Mouse (Mus musculus): Measurements from ENCODE around the gene Cbfa2t3. TPM values are rescaled to one million over a fixed set of nuclear protein-coding genes. Genes with fewer than 3 reads are reported as not detected.
A peak's percentile ranks its signal among the peaks of the same experiment; 100 is the strongest.

The Cbfa2t3 gene
- 22.4 and 27.7 TPM in 2 replicates for polyA plus RNA-seq (2014; fragmentation: Nextera tagmentation; extraction: Ambion mirVana)

DNA sequence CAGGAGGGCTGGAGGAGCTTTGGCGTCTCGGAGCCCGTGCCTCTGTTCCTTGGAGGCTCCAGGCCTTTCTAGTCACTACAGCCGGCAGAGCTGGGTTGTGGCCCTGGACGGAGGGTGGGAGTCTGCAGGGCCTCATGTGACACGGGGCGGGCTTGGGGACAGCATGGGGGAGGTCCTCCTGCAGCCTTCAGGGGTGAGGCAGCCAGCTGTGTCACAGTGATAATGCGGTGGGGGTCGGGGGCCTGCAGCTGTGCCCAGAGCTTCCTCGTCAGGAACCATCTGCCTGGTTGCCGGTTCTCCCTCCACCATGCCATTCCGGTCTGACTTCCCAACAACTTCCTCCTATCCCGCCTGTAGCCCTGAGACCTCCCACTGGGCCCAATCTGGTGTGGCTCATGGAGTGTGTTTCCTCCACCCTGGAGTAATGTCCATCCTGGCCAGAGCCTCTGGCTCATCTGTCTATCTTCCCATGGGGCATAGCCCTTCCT is at the start of gene Cbfa2t3:
Cbfa2t3 (minus strand) TSS at position 105 of the 488 bp plus-strand sequence.
- Histone ChIP-seq H3K27ac (no peak within 1 kb of the TSS), H3K4me2 (replicated peaks) (no peak within 1 kb of the TSS), H3K9ac (no peak within 1 kb of the TSS), H3K27me3 (ENCODE audit: control insufficient read depth, insufficient read depth, low read length) (no peaks in the 10 kb centered on the region), H3K4me3 (replicated peaks; ENCODE audit: low read length) (no peak within 1 kb of the TSS), H3K4me1 (replicated peaks; ENCODE audit: control insufficient read depth, insufficient read depth, low read length) (no peaks in the 10 kb centered on the region), H3K36me3 (replicated peaks; ENCODE audit: control insufficient read depth, insufficient read depth) (no peaks in the 10 kb centered on the region), H3K9me3 (ENCODE audit: control insufficient read depth, low read length) (no peaks in the 10 kb centered on the region)
- WGBS, result 46% methylated on average over 13 of the region's 13 CpGs
- ATAC-seq (ENCODE audit: low FRiP score) (no peak), DNase-seq (ENCODE audit: low spot score) (no peak)

DNA sequence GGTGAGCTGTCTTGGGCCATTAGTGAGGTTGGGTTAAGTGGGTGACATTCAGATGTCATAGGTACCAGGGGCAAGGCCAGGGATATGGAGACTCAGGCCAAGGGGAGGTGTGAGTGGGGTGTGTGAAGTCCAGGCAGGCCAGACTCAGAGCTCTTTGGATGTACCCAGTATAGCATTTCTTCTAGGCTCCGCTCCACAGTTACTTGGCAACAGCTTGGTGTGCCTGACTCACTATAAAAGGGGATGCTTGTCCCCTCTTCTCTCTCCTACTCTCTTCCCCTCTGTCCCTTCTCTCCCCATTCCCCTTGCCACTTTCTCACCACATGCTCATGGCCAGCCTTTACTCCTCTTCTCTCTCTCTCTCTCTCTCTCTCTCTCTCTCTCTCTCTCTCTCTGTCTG is 48.9 kb upstream of the Cbfa2t3 start:
- peak overlapping the region; percentile 98 for H3K27ac ChIP-seq
- WGBS, result 79% methylated on average over 1 of the region's 1 CpGs

GRCm38 (mm10) chr8:122746439-122746838 is 47.5 kb upstream of the Cbfa2t3 start:
- DNase-seq (ENCODE audit: low spot score) (no peak), ATAC-seq (ENCODE audit: low FRiP score) (no peak)
- Histone ChIP-seq H3K4me2 (replicated peaks) (peak overlapping the region; percentile 43), H3K9me3 (ENCODE audit: control insufficient read depth, low read length) (no peaks in the 10 kb centered on the region), H3K27me3 (ENCODE audit: control insufficient read depth, insufficient read depth, low read length) (no peaks in the 10 kb centered on the region), H3K9ac (0 out of 2 replicates have a peak overlapping the region, but pooled peaks have one; percentile 43), H3K27ac (peak overlapping the region; percentile 98), H3K4me1 (replicated peaks; ENCODE audit: control insufficient read depth, insufficient read depth, low read length) (peaks cover 87% of the 10 kb centered on the region), H3K36me3 (replicated peaks; ENCODE audit: control insufficient read depth, insufficient read depth) (no peaks in the 10 kb centered on the region), H3K4me3 (replicated peaks; ENCODE audit: low read length) (no peak overlapping the region)
- 22% methylated on average over 7 of the region's 7 CpGs for WGBS

More for the DNA sequence above, 48.9 kb upstream of the Cbfa2t3 start:
- no peaks in the 10 kb centered on the region for H3K36me3 ChIP-seq (replicated peaks; ENCODE audit: control insufficient read depth, insufficient read depth)
- H3K4me2 ChIP-seq (replicated peaks), result no peak overlapping the region
- DNase-seq (ENCODE audit: low spot score) (no peak), ATAC-seq (ENCODE audit: low FRiP score) (no peak)
- peaks cover 79% of the 10 kb centered on the region for H3K4me1 ChIP-seq (replicated peaks; ENCODE audit: control insufficient read depth, insufficient read depth, low read length)
- no peak overlapping the region for H3K9ac ChIP-seq
- no peaks in the 10 kb centered on the region for H3K9me3 ChIP-seq (ENCODE audit: control insufficient read depth, low read length)
- no peak overlapping the region for H3K4me3 ChIP-seq (replicated peaks; ENCODE audit: low read length)
- no peaks in the 10 kb centered on the region for H3K27me3 ChIP-seq (ENCODE audit: control insufficient read depth, insufficient read depth, low read length)

DNA sequence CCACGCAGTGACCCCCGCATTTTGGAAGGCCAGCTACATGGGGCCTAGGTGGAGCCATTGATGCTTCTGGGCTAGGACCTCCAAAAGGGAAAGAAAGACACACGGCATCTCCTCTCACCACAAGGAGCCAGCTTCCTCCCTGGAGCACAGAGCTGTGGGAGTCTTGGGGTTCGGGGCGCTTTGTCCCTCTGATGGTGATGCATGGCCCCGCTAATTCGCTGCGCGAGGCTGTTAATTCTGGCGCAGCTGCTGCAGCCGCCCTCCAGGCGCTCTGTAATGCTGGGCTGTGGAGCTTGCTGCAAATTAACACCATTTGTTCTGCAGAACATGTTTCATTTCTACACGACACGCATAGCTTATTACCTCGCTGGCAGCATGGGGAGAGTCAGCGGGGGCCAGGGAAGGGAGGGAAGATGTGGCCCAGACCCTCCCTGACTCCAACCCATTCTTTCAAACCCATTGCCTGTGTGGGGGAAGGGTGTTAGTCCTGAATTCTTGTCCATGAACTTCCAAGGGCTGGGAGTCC is 46.9 kb upstream of the Cbfa2t3 start:
- Histone ChIP-seq H3K4me1 (replicated peaks; ENCODE audit: control insufficient read depth, insufficient read depth, low read length) (peaks cover 81% of the 10 kb centered on the region), H3K9ac (peak overlapping the region; percentile 43), H3K4me2 (replicated peaks) (peak overlapping the region; percentile 43), H3K27ac (peak overlapping the region; percentile 98), H3K4me3 (replicated peaks; ENCODE audit: low read length) (no peak overlapping the region), H3K27me3 (ENCODE audit: control insufficient read depth, insufficient read depth, low read length) (no peaks in the 10 kb centered on the region), H3K9me3 (ENCODE audit: control insufficient read depth, low read length) (no peaks in the 10 kb centered on the region), H3K36me3 (replicated peaks; ENCODE audit: control insufficient read depth, insufficient read depth) (no peaks in the 10 kb centered on the region)
- DNase-seq (ENCODE audit: low spot score) (peak; percentile 74), ATAC-seq (ENCODE audit: low FRiP score) (peak; percentile 72)
- 4% methylated on average over 16 of the region's 16 CpGs for WGBS

DNA sequence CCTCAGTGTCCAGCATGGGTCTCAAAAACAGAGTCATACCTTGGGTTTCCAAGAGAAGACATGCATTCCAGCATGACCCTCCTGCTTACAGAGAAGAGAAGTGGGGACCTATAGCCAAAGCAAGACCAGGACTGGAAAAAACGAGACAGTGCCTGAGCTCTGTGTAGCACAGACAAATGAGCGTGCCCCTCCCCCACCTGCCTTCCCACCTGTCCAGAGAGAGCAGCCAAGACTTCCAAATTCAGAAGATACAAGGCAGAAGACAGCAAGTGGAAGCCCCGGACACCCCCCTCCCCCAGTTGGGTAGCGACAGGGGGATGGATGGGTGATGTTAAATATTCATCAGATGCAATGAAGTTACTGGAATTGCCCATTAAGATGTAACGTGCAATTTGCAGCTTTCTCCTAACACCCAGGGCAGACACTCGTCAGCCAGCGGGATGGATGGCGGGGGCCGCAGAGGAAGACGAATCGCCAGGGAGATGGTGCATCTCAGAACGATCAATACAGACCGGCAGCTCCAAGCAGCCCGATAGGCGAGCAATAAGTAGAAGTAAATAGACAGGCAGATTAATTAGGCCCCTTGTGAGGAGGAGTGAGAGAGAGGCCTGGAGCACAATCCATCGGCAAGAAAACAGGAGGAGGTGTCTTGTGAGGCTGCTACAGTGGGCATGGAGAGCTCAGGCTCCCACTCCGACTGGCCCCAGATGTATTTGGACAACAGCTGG is 46.3 kb upstream of the Cbfa2t3 start:
- peak overlapping the region; percentile 43 for H3K9ac ChIP-seq
- H3K9me3 ChIP-seq (ENCODE audit: control insufficient read depth, low read length), result no peaks in the 10 kb centered on the region
- H3K27me3 ChIP-seq (ENCODE audit: control insufficient read depth, insufficient read depth, low read length), result no peaks in the 10 kb centered on the region
- ATAC-seq (ENCODE audit: low FRiP score), result peak; percentile 64
- peak overlapping the region; percentile 43 for H3K4me2 ChIP-seq (replicated peaks)
- H3K27ac ChIP-seq, result peak overlapping the region; percentile 98
- no peaks in the 10 kb centered on the region for H3K36me3 ChIP-seq (replicated peaks; ENCODE audit: control insufficient read depth, insufficient read depth)
- no peak for DNase-seq (ENCODE audit: low spot score)
- H3K4me3 ChIP-seq (replicated peaks; ENCODE audit: low read length), result no peak overlapping the region
- WGBS, result 13% methylated on average over 17 of the region's 17 CpGs
- peaks cover 82% of the 10 kb centered on the region for H3K4me1 ChIP-seq (replicated peaks; ENCODE audit: control insufficient read depth, insufficient read depth, low read length)

GRCm38 (mm10) chr8:122742471-122742870 is 43.6 kb upstream of the Cbfa2t3 start:
- no peak overlapping the region for H3K4me3 ChIP-seq (replicated peaks; ENCODE audit: low read length)
- H3K4me2 ChIP-seq (replicated peaks), result peak overlapping the region; percentile 23
- ATAC-seq (ENCODE audit: low FRiP score), result peak; percentile 28; the same call in 1 of the 2 replicates
- H3K36me3 ChIP-seq (replicated peaks; ENCODE audit: control insufficient read depth, insufficient read depth), result no peaks in the 10 kb centered on the region
- H3K9me3 ChIP-seq (ENCODE audit: control insufficient read depth, low read length), result no peaks in the 10 kb centered on the region
- H3K27me3 ChIP-seq (ENCODE audit: control insufficient read depth, insufficient read depth, low read length), result no peaks in the 10 kb centered on the region
- 7% methylated on average over 19 of the region's 19 CpGs for WGBS
- no peak overlapping the region for H3K9ac ChIP-seq
- H3K4me1 ChIP-seq (replicated peaks; ENCODE audit: control insufficient read depth, insufficient read depth, low read length), result peaks cover 91% of the 10 kb centered on the region
- peak; percentile 70 for DNase-seq (ENCODE audit: low spot score)
- H3K27ac ChIP-seq, result peak overlapping the region; percentile 98

GRCm38 (mm10) chr8:122739102-122739725 is 40.3 kb upstream of the Cbfa2t3 start:
- no peak overlapping the region for H3K4me3 ChIP-seq (replicated peaks; ENCODE audit: low read length)
- H3K27ac ChIP-seq, result peak overlapping the region; percentile 98
- H3K9me3 ChIP-seq (ENCODE audit: control insufficient read depth, low read length), result no peaks in the 10 kb centered on the region
- H3K9ac ChIP-seq, result peak overlapping the region; percentile 49
- no peaks in the 10 kb centered on the region for H3K36me3 ChIP-seq (replicated peaks; ENCODE audit: control insufficient read depth, insufficient read depth)
- H3K4me1 ChIP-seq (replicated peaks; ENCODE audit: control insufficient read depth, insufficient read depth, low read length), result peaks cover 90% of the 10 kb centered on the region
- peak overlapping the region; percentile 26 for H3K4me2 ChIP-seq (replicated peaks)
- no peaks in the 10 kb centered on the region for H3K27me3 ChIP-seq (ENCODE audit: control insufficient read depth, insufficient read depth, low read length)
- ATAC-seq (ENCODE audit: low FRiP score) (no peak), DNase-seq (ENCODE audit: low spot score) (peak; percentile 55)
- WGBS, result 9% methylated on average over 11 of the region's 11 CpGs

GRCm38 (mm10) chr8:122737886-122738285 is 39.0 kb upstream of the Cbfa2t3 start:
- ATAC-seq (ENCODE audit: low FRiP score) (peak; percentile 23; the same call in 1 of the 2 replicates), DNase-seq (ENCODE audit: low spot score) (peak; percentile 57)
- peak overlapping the region; percentile 31; the same call in 1 of the 2 replicates for H3K9ac ChIP-seq
- 61% methylated on average over 6 of the region's 6 CpGs for WGBS
- H3K4me1 ChIP-seq (replicated peaks; ENCODE audit: control insufficient read depth, insufficient read depth, low read length), result peaks cover 84% of the 10 kb centered on the region
- H3K9me3 ChIP-seq (ENCODE audit: control insufficient read depth, low read length), result no peaks in the 10 kb centered on the region
- no peaks in the 10 kb centered on the region for H3K27me3 ChIP-seq (ENCODE audit: control insufficient read depth, insufficient read depth, low read length)
- no peaks in the 10 kb centered on the region for H3K36me3 ChIP-seq (replicated peaks; ENCODE audit: control insufficient read depth, insufficient read depth)
- H3K4me3 ChIP-seq (replicated peaks; ENCODE audit: low read length), result no peak overlapping the region
- no peak overlapping the region for H3K4me2 ChIP-seq (replicated peaks)
- peak overlapping the region; percentile 98 for H3K27ac ChIP-seq

- Histone ChIP-seq H3K4me3 (replicated peaks; ENCODE audit: low read length) (no peak overlapping the region), H3K36me3 (replicated peaks; ENCODE audit: control insufficient read depth, insufficient read depth) (no peaks in the 10 kb centered on the region), H3K9ac (no peak overlapping the region), H3K9me3 (ENCODE audit: control insufficient read depth, low read length) (no peaks in the 10 kb centered on the region), H3K27ac (peak overlapping the region; percentile 98), H3K27me3 (ENCODE audit: control insufficient read depth, insufficient read depth, low read length) (no peaks in the 10 kb centered on the region), H3K4me1 (replicated peaks; ENCODE audit: control insufficient read depth, insufficient read depth, low read length) (peaks cover 77% of the 10 kb centered on the region), H3K4me2 (replicated peaks) (no peak overlapping the region)
- ATAC-seq (ENCODE audit: low FRiP score) (no peak), DNase-seq (ENCODE audit: low spot score) (no peak)
- 52% methylated on average over 4 of the region's 4 CpGs for WGBS
Observed at GRCm38 (mm10) chr8:122737071-122737470, 38.2 kb upstream of the Cbfa2t3 start.
